Mouse (Mus musculus) embryonic facial prominence, embryonic 11.5 days (tissue): ENCODE measurements around the gene Tnfrsf18. TPM values are rescaled to one million over a fixed set of nuclear protein-coding genes. Genes with fewer than 3 reads are reported as not detected.
A peak's percentile ranks its signal among the peaks of the same experiment; 100 is the strongest.

ENCODE experiments used
- ATAC-seq: fragments of 200-750 bp; cut with Nextera tagmentation; replicated peaks from 2 replicates; pipeline ENCODE4 v1.8.0; 2017; ENCODE audit warnings: low read depth; ENCODE audit not compliant: insufficient number of reproducible peaks, low FRiP score, low TSS enrichment
- DNase-seq: peaks from one replicate; pipeline ENCODE4 v3.0.0-alpha.2; 2015; ENCODE audit warnings: low spot score
- H3K27ac ChIP-seq: fragments of 300-500 bp; sonication (generic); replicated peaks from 2 replicates; pipeline ENCODE4 v1.5.1; 2014; ENCODE audit warnings: mild to moderate bottlenecking, low read depth, low read length, control low read depth
- H3K27me3 ChIP-seq: fragments of 300-500 bp; sonication (generic); 2 replicates; pipeline ENCODE4 v1.6.1; 2014; ENCODE audit warnings: mild to moderate bottlenecking, low read length, moderate library complexity, mixed read lengths; ENCODE audit not compliant: control insufficient read depth, insufficient read depth
- H3K36me3 ChIP-seq: fragments of 300-500 bp; sonication (generic); replicated peaks from 2 replicates; pipeline ENCODE4 v1.6.1; 2014; ENCODE audit warnings: low read depth, mild to moderate bottlenecking, low read length, moderate library complexity, mixed read lengths; ENCODE audit not compliant: control insufficient read depth, insufficient read depth
- H3K4me1 ChIP-seq: fragments of 300-500 bp; sonication (generic); 2 replicates; pipeline ENCODE4 v1.6.1; 2014; ENCODE audit warnings: low read length, mixed read lengths; ENCODE audit not compliant: control insufficient read depth, insufficient read depth
- H3K4me2 ChIP-seq: fragments of 300-500 bp; sonication (generic); 2 replicates; pipeline ENCODE4 v1.6.1; 2014; ENCODE audit warnings: low read depth, mild to moderate bottlenecking, control low read depth, low read length, moderate library complexity
- H3K4me3 ChIP-seq: fragments of 300-500 bp; sonication (generic); 2 replicates; pipeline ENCODE4 v1.5.1; 2014; ENCODE audit warnings: low read depth, low read length, control low read depth
- H3K9ac ChIP-seq: fragments of 300-500 bp; sonication (generic); replicated peaks from 2 replicates; pipeline ENCODE4 v1.6.1; 2014; ENCODE audit warnings: mild to moderate bottlenecking, control low read depth, low read length
- H3K9me3 ChIP-seq: fragments of 300-500 bp; sonication (generic); replicated peaks from 2 replicates; pipeline ENCODE4 v1.6.1; 2016; ENCODE audit warnings: mild to moderate bottlenecking, low read length, inconsistent platforms, mixed read lengths; ENCODE audit not compliant: control insufficient read depth
- WGBS: fragments of 180-500 bp; shearing (Covaris S2); extraction: QIAGEN DNeasy Blood & Tissue Kit; methylation state at CpG from one replicate; pipeline ENCODE4 v1.1.7; 2014; 5-methylcytosine and 5-hydroxymethylcytosine counted together
- polyA plus RNA-seq: library from polyadenylated mRNA; unstranded; fragments of >200 nt; fragmentation: Nextera tagmentation; extraction: Ambion mirVana; gene quantifications from 2 replicates; pipeline ENCODE4 v1.2.1, GENCODE M21; 2014

Tnfrsf18 gene
- polyA plus RNA-seq, 1 experiment from 2014 or later = 0.55 TPM

- H3K27me3 ChIP-seq = no peaks in the 10 kb centered on the region
- WGBS = 66% methylated on average over 5 of the region's 5 CpGs
Observed at GRCm38 (mm10) chr4:156067256-156067949, 41.4 kb downstream of the Tnfrsf18 start.

GRCm38 (mm10) chr4:156069701-156070100 is 43.7 kb downstream of the Tnfrsf18 start:
- no peaks in the 10 kb centered on the region for H3K36me3 ChIP-seq
- 66% methylated on average over 8 of the region's 8 CpGs for WGBS
- no peak overlapping the region for H3K9ac ChIP-seq
- H3K27ac ChIP-seq = no peak overlapping the region
- DNase-seq (no peak), ATAC-seq (no peak)
- no peaks in the 10 kb centered on the region for H3K9me3 ChIP-seq
- H3K4me3 ChIP-seq = no peak overlapping the region
- no peaks in the 10 kb centered on the region; the same call in 1 of the 2 replicates for H3K4me1 ChIP-seq
- no peaks in the 10 kb centered on the region for H3K27me3 ChIP-seq
- H3K4me2 ChIP-seq = no peak overlapping the region

More at GRCm38 (mm10) chr4:156067256-156067949, 41.4 kb downstream of the Tnfrsf18 start:
- Histone ChIP-seq H3K4me1 (no peaks in the 10 kb centered on the region; the same call in 1 of the 2 replicates), H3K4me2 (no peak overlapping the region), H3K9ac (no peak overlapping the region), H3K27ac (no peak overlapping the region), H3K4me3 (no peak overlapping the region), H3K36me3 (no peaks in the 10 kb centered on the region), H3K9me3 (no peaks in the 10 kb centered on the region)
- DNase-seq (no peak), ATAC-seq (no peak)

- Histone ChIP-seq H3K27ac (no peak overlapping the region), H3K9me3 (no peaks in the 10 kb centered on the region), H3K27me3 (no peaks in the 10 kb centered on the region), H3K36me3 (no peaks in the 10 kb centered on the region), H3K4me2 (no peak overlapping the region), H3K4me1 (no peaks in the 10 kb centered on the region; the same call in 1 of the 2 replicates), H3K4me3 (no peak overlapping the region), H3K9ac (no peak overlapping the region; the same call in 1 of the 2 replicates)
- ATAC-seq (peak; percentile 24), DNase-seq (no peak)
- WGBS = 35% methylated on average over 6 of the region's 6 CpGs
Observed at GRCm38 (mm10) chr4:156070276-156070675, 44.3 kb downstream of the Tnfrsf18 start.

- H3K36me3 ChIP-seq = no peaks in the 10 kb centered on the region
- H3K9ac ChIP-seq = no peak overlapping the region
- H3K27ac ChIP-seq = no peak overlapping the region
- no peaks in the 10 kb centered on the region for H3K9me3 ChIP-seq
- WGBS = 25% methylated on average over 2 of the region's 2 CpGs
- DNase-seq (peak; percentile 28), ATAC-seq (peak; percentile 63; the same call in 1 of the 2 replicates)
- no peak overlapping the region for H3K4me3 ChIP-seq
- no peak overlapping the region for H3K4me2 ChIP-seq
- H3K4me1 ChIP-seq = no peaks in the 10 kb centered on the region; the same call in 1 of the 2 replicates
- no peaks in the 10 kb centered on the region for H3K27me3 ChIP-seq
Observed at GRCm38 (mm10) chr4:156070716-156071115, 44.8 kb downstream of the Tnfrsf18 start.

GRCm38 (mm10) chr4:156076911-156077382 is 51.0 kb downstream of the Tnfrsf18 start:
- no peaks in the 10 kb centered on the region for H3K9me3 ChIP-seq
- H3K4me2 ChIP-seq = peak overlapping the region; percentile 84
- peaks cover 4% of the 10 kb centered on the region; the same call in 1 of the 2 replicates for H3K4me1 ChIP-seq
- DNase-seq (no peak), ATAC-seq (no peak)
- no peaks in the 10 kb centered on the region for H3K36me3 ChIP-seq
- no peak overlapping the region for H3K9ac ChIP-seq
- no peak overlapping the region; the same call in 1 of the 2 replicates for H3K4me3 ChIP-seq
- H3K27ac ChIP-seq = no peak overlapping the region
- WGBS = 12% methylated on average over 8 of the region's 8 CpGs
- H3K27me3 ChIP-seq = peaks cover 7% of the 10 kb centered on the region; the same call in 1 of the 2 replicates

GRCm38 (mm10) chr4:156077499-156078301 is 51.7 kb downstream of the Tnfrsf18 start:
- Histone ChIP-seq H3K4me3 (peak overlapping the region; percentile 39), H3K9ac (peak overlapping the region; percentile 52), H3K27ac (no peak overlapping the region), H3K27me3 (peaks cover 7% of the 10 kb centered on the region; the same call in 1 of the 2 replicates), H3K4me2 (peak overlapping the region; percentile 84), H3K36me3 (no peaks in the 10 kb centered on the region), H3K9me3 (no peaks in the 10 kb centered on the region), H3K4me1 (peaks cover 4% of the 10 kb centered on the region; the same call in 1 of the 2 replicates)
- DNase-seq = peak; percentile 65
- ATAC-seq = peak; percentile 65
- WGBS = under 1% methylated on average over 58 of the region's 58 CpGs
